Mouse (Mus musculus) CH12F3 (cell line): ENCODE measurements at regions not wholly inside any gene's neighbourhood (a gene's known extent, or its start where the extent isn't known, plus 50 kb on each side); places are given as distances from the start of the nearest gene placed in this dataset.

Experiments used
- in situ Hi-C: fragments of 300-500 bp; cut with MboI; formaldehyde crosslinking; loops from 2 replicates; pipeline ENCODE4 v1.14.3; 2020; ENCODE audit warnings: low sequenced_read_pairs

GRCm38 (mm10) chr19:32881443-32881842, 124.1 kb downstream of the Pten start:
- in situ Hi-C loops: no loop called here

- in situ Hi-C loops: no loop called here
Observed at GRCm38 (mm10) chr19:32884279-32884678, 127.0 kb downstream of the Pten start.

GRCm38 (mm10) chr19:32885481-32886131, 128.3 kb downstream of the Pten start:
- in situ Hi-C loops: no loop called here

GRCm38 (mm10) chr19:32887190-32887589, 129.9 kb downstream of the Pten start:
- in situ Hi-C loops: no loop called here

GRCm38 (mm10) chr19:32888616-32889305, 131.5 kb downstream of the Pten start:
- in situ Hi-C loops: no loop called here

- in situ Hi-C loops: no loop called here
Observed at GRCm38 (mm10) chr19:32890801-32891200, 133.5 kb downstream of the Pten start.

GRCm38 (mm10) chr19:32892469-32892868, 135.2 kb downstream of the Pten start:
- in situ Hi-C loops: no loop called here

GRCm38 (mm10) chr19:32903454-32904108, 146.3 kb downstream of the Pten start:
- in situ Hi-C loops: no loop called here

- in situ Hi-C loops: no loop called here
Observed at GRCm38 (mm10) chr19:32904517-32904916, 147.2 kb downstream of the Pten start.

GRCm38 (mm10) chr19:32905901-32906431, 148.7 kb downstream of the Pten start:
- in situ Hi-C loops: no loop called here

GRCm38 (mm10) chr19:32906820-32907219, 149.5 kb downstream of the Pten start:
- in situ Hi-C loops: no loop called here

GRCm38 (mm10) chr19:32910050-32910462, 152.8 kb downstream of the Pten start:
- in situ Hi-C loops: no loop called here

GRCm38 (mm10) chr19:32912323-32912722, 155.0 kb downstream of the Pten start:
- in situ Hi-C loops: no loop called here

- in situ Hi-C loops: no loop called here
Observed at GRCm38 (mm10) chr19:32916507-32917280, 159.4 kb downstream of the Pten start.

- in situ Hi-C loops: no loop called here
Observed at GRCm38 (mm10) chr19:32921021-32921420, 163.7 kb downstream of the Pten start.

- in situ Hi-C loops: no loop called here
Observed at GRCm38 (mm10) chr19:32923911-32924310, 166.6 kb downstream of the Pten start.

GRCm38 (mm10) chr19:32925628-32926505, 168.6 kb downstream of the Pten start:
- in situ Hi-C loops: no loop called here

GRCm38 (mm10) chr19:32926571-32926970, 169.3 kb downstream of the Pten start:
- in situ Hi-C loops: no loop called here

GRCm38 (mm10) chr19:32933676-32934075, 176.4 kb downstream of the Pten start:
- in situ Hi-C loops: no loop called here

- in situ Hi-C loops: no loop called here
Observed at GRCm38 (mm10) chr19:32935638-32936037, 178.3 kb downstream of the Pten start.
